Mouse (Mus musculus) CD4-positive, CD25-positive, alpha-beta regulatory T cell, adult 4 months (primary cell): ENCODE measurements around the gene Tgif2. TPM values are rescaled to one million over a fixed set of nuclear protein-coding genes. Genes with fewer than 3 reads are reported as not detected.
A peak's percentile ranks its signal among the peaks of the same experiment; 100 is the strongest.
"Not testable (repeated sequence)": the region's sequence is repeated elsewhere in the genome, so short reads cannot be mapped to it uniquely, and the experiment has no call there.

ENCODE experiments used
- ATAC-seq: one replicate; pipeline ENCODE4 v1.8.0; 2017
- polyA plus RNA-seq, 2 experiments: library from polyadenylated mRNA; unstranded; fragments of 100-300 nt; shearing (Covaris generic); gene quantifications; one replicate each; pipeline ENCODE4 v1.2.1; 2017

Gene Tgif2
- polyA plus RNA-seq, 2 experiments from 2014 or later, result 10.4 to 14.6 TPM

GRCm38 (mm10) chr2:156877726-156878125 lies 37.9 kb downstream of the Tgif2 start:
- ATAC-seq, result peak; percentile 89

GRCm38 (mm10) chr2:156879541-156879940 lies 39.7 kb downstream of the Tgif2 start:
- ATAC-seq, result no peak

- peak; percentile 35 for ATAC-seq
Observed at GRCm38 (mm10) chr2:156882431-156883001, 42.7 kb downstream of the Tgif2 start.

- no peak for ATAC-seq
Observed at GRCm38 (mm10) chr2:156884396-156885211, 44.8 kb downstream of the Tgif2 start.

GRCm38 (mm10) chr2:156885666-156886065 lies 45.9 kb downstream of the Tgif2 start:
- ATAC-seq, result not testable (repeated sequence)

- ATAC-seq, result peak; percentile 39
Observed at GRCm38 (mm10) chr2:156886084-156886631, 46.4 kb downstream of the Tgif2 start.

- ATAC-seq, result peak; percentile 89
Observed at GRCm38 (mm10) chr2:156887017-156887416, 47.2 kb downstream of the Tgif2 start, which contains the start of gene Sla2. Sla2 (minus strand) TSS chr2:156887192.

DNA sequence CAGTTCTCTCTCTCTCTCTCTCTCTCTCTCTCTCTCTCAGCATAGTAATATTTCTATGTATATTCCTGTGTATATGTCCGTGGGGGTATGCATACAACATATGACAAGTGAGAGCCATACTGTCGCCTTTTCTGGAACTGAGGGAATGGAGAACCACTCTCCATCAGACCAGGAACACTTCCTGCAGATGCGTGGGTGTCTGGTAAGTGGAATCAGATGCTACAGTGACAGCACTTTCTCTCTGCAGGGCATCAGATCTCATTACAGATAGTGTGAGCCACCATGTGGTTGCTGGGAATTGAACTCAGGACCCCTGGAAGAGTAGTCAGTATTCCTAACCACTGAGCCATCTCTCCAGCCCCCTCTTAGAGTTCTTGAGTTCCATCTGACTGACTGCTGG lies 48.7 kb downstream of the Tgif2 start:
- no peak for ATAC-seq

GRCm38 (mm10) chr2:156892240-156892639 lies 52.4 kb downstream of the Tgif2 start:
- no peak for ATAC-seq

GRCm38 (mm10) chr2:156892821-156893220 lies 53.0 kb downstream of the Tgif2 start:
- ATAC-seq, result no peak

DNA sequence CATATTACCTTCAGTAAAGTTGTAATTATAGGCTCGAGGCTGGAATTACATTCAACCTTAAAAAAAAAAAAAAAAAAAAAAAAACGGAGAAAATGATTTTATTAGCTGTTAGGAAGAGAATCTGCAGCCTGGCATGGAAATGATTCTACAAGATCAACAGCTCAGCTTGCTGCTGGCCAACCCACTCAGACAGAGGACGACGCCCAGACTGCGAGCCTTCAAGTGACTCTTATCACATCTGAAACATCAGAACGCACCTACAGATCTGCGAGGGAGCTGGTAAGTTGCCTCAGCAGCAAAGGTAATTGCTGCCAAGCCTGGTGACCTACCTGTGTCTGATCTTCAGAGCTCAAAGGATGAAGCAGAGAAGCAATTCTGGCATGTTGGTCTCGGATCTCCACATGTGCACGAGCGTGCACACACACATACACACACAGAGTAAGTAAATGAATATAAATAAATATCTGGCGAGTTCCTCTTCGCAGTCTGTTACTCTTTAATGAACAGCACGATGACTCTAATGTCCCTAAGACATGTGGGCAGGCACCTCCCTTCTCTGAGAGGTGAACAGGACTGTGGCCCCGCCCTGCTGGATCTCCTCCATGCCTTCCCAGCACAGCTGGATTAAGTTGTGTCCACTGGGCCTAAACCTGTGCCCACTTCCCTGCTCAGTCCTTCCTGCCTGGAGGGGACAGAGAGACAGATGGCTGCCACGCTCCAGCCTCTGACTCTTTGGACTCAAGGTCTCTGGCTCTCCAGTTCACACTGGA lies 54.9 kb downstream of the Tgif2 start:
- no peak for ATAC-seq

DNA sequence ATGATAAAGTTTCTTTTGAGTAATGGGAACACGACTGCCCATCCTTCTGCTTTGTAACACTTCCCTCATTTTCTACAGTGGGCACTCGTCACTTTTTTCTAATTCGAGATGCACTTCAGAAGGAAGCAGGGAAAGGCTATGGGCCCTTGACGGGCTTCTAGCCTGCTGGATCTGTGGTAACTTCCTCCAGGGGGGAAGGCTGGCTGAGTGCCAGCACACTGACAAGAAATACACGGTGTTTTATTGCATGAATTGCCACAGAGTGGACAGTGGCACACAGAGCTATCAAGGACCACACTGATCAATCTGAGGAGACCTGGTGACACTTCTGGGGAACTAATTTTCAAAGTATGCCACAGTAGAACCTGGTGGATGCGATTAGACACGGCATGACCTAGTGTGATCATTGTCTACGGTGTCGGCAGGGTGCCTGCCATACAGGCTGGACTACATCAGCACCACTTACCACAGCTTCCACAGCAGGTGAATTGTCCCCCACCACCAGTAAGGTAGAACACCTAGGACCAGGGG lies 56.6 kb downstream of the Tgif2 start:
- ATAC-seq, result no peak

DNA sequence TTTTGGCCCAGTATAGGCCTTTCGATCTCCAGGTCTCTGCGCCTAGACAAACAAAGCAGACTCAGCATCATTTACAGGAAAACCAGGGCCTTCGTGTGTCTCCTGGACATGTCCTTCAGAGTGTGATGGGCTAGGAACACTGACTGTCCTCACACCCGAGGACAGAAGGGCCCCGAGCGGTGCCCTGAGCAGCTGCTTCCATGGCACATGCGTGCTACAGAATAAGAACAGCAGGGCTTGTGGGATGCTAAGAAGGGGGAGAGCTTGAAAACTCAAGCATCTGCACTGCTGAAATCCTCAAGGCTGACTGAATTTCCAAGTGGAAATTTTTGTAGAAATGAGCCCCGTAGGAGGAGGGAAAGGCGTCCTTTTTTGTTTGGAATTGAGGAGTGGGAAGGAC lies 57.2 kb downstream of the Tgif2 start:
- no peak for ATAC-seq

- no peak for ATAC-seq
Observed at GRCm38 (mm10) chr2:156898374-156898773, 58.6 kb downstream of the Tgif2 start.

GRCm38 (mm10) chr2:156899184-156899583 lies 59.4 kb downstream of the Tgif2 start:
- ATAC-seq, result no peak

DNA sequence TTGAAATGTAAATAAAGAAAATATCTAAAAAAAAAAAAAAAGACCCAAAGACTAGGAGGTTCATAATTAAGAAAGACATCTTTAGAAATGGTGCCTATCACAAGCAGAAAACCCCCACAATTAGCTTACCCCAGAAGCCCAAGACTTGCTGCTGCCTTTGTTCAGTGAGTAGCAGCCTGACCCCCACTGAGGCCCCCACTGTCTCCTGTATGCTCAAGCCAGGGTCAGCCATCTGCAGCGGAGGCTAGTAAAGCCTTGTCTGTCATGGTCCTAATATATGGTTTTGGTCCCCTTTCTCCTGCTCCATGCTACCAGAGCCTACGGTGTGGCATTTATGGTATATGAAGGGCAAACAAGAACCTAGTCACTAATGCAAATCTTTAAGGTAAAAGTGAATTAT lies 61.5 kb downstream of the Tgif2 start:
- ATAC-seq, result no peak

DNA sequence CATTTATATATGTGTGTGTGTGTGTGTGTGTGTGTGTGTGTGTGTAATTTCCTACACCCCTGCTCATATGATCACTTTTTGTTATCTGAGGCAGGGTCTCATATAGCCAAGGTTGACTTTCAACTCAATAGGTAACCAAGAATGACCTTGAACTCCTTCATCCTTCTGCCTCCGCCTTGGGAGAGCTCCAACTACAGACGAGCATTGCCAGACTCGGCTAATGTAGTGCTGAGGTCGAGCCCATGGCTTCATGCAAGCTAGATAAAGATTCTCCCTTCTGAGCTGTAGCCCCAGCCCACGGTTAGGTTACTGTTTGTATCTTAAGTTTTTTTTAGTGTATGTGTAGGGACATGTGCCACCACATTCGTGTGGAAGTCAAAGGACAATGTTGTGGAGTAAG lies 62.1 kb downstream of the Tgif2 start:
- ATAC-seq, result no peak

DNA sequence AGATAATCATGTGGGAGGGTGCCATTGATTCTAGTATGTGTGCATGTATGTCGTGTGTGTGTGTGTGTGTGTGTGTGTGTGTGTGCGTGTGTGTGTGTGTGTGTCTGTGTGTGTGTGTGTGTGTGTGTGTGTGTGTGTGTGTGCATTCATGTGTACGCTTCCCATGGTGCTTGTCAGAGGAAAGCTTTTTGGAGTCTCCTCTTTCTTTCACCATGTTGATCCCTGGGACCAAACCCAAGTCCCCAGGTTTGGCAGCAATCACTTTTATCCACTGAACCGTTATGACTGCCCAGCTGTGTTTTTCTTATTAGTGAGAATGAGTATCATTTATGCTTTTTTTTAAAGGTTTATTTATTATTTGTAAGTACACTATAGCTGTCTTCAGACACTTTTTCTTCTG lies 62.6 kb downstream of the Tgif2 start:
- not testable (repeated sequence) for ATAC-seq

GRCm38 (mm10) chr2:156903367-156903766 lies 63.6 kb downstream of the Tgif2 start:
- ATAC-seq, result no peak
